In genomic region chr19:32466478-32466877, GRCm38 (mm10) we compare ENCODE assay signal across 8 mouse cellular contexts. TPM values are rescaled to one million over a fixed set of nuclear protein-coding genes. Genes with fewer than 3 reads are reported as not detected.
DNase-seq lines count a peak whose midpoint lies in the region; ATAC-seq and TF ChIP-seq lines count a peak whose summit lies in the region.

Gene Rpl9-ps6, minus strand, starts transcription at chr19:32466578.

- H3K4me1 ChIP-seq in embryonic facial prominence, embryonic 14.5 days (ENCODE audit: control insufficient read depth, insufficient read depth, low read length), result no peaks in the 10 kb centered on the region
- no peaks in the 10 kb centered on the region for H3K4me1 ChIP-seq in heart, embryonic 16.5 days (ENCODE audit: control insufficient read depth, insufficient read depth, low read length)
- H3K4me1 ChIP-seq in neural tube, embryonic 15.5 days, result peaks cover 2% of the 10 kb centered on the region; the same call in 1 of the 2 replicates

- no peak within 1 kb of the TSS for H3K9ac ChIP-seq in embryonic facial prominence, embryonic 14.5 days (ENCODE audit: low read depth, low read length)
- no peak within 1 kb of the TSS for H3K9ac ChIP-seq in heart, embryonic 16.5 days (ENCODE audit: low read length)
- H3K9ac ChIP-seq in neural tube, embryonic 15.5 days (replicated peaks), result no peak within 1 kb of the TSS

- no peak for DNase-seq in layer of hippocampus, adult 2 months (ENCODE audit: low spot score in 2 of 2)
- DNase-seq in layer of hippocampus, adult 9-10 months (ENCODE audit: low spot score), result no peak
- DNase-seq in embryonic facial prominence, embryonic 14.5 days (ENCODE audit: low spot score), result no peak
- no peak for DNase-seq in left cerebral cortex, postnatal 36 days (ENCODE audit: low spot score in 2 of 2)
- DNase-seq in T-cell, adult 2 months (ENCODE audit: low spot score), result no peak
- DNase-seq in spleen, postnatal 4 days (ENCODE audit: low spot score in 2 of 2), result no peak

- no peak for TF ChIP-seq CTCF in layer of hippocampus, adult 2 months (conservative IDR thresholded peaks at IDR 0.05)

- H3K4me2 ChIP-seq in embryonic facial prominence, embryonic 14.5 days (ENCODE audit: low read depth, low read length), result no peak within 1 kb of the TSS
- no peak within 1 kb of the TSS for H3K4me2 ChIP-seq in heart, embryonic 16.5 days (ENCODE audit: low read depth, low read length)
- no peak within 1 kb of the TSS for H3K4me2 ChIP-seq in neural tube, embryonic 15.5 days

- H3K27ac ChIP-seq in layer of hippocampus, adult 2 months, result no peak within 1 kb of the TSS
- H3K27ac ChIP-seq in embryonic facial prominence, embryonic 14.5 days (replicated peaks; ENCODE audit: low read depth, low read length), result no peak within 1 kb of the TSS
- no peak within 1 kb of the TSS for H3K27ac ChIP-seq in heart, embryonic 16.5 days (ENCODE audit: low read length)
- H3K27ac ChIP-seq in neural tube, embryonic 15.5 days (replicated peaks), result no peak within 1 kb of the TSS

- ATAC-seq in embryonic facial prominence, embryonic 14.5 days (ENCODE audit: low read depth), result no peak
- no peak for ATAC-seq in heart, embryonic 16.5 days (replicated peaks; ENCODE audit: extremely low read depth, insufficient read depth, low FRiP score)
- ATAC-seq in neural tube, embryonic 15.5 days (ENCODE audit: low FRiP score), result no peak

- H3K9me3 ChIP-seq in embryonic facial prominence, embryonic 14.5 days (ENCODE audit: control insufficient read depth, low read length), result no peaks in the 10 kb centered on the region
- no peaks in the 10 kb centered on the region for H3K9me3 ChIP-seq in heart, embryonic 16.5 days (replicated peaks; ENCODE audit: control insufficient read depth, low read length)
- no peaks in the 10 kb centered on the region for H3K9me3 ChIP-seq in neural tube, embryonic 15.5 days (replicated peaks)

- H3K36me3 ChIP-seq in embryonic facial prominence, embryonic 14.5 days (ENCODE audit: control insufficient read depth, insufficient read depth, low read length), result no peaks in the 10 kb centered on the region
- no peaks in the 10 kb centered on the region for H3K36me3 ChIP-seq in heart, embryonic 16.5 days (ENCODE audit: control insufficient read depth, insufficient read depth)
- no peaks in the 10 kb centered on the region for H3K36me3 ChIP-seq in neural tube, embryonic 15.5 days

- intact Hi-C loops in left cerebral cortex, postnatal 36 days (cut with DNase I), result no loop called here

- H3K4me3 ChIP-seq in layer of hippocampus, adult 2 months, result no peak within 1 kb of the TSS
- no peak within 1 kb of the TSS for H3K4me3 ChIP-seq in embryonic facial prominence, embryonic 14.5 days (ENCODE audit: low read depth, low read length)
- H3K4me3 ChIP-seq in heart, embryonic 16.5 days (ENCODE audit: low read length), result no peak within 1 kb of the TSS
- H3K4me3 ChIP-seq in neural tube, embryonic 15.5 days (replicated peaks), result no peak within 1 kb of the TSS

- H3K27me3 ChIP-seq in embryonic facial prominence, embryonic 14.5 days (replicated peaks; ENCODE audit: control insufficient read depth, insufficient read depth, low read length), result no peaks in the 10 kb centered on the region
- H3K27me3 ChIP-seq in heart, embryonic 16.5 days (ENCODE audit: control insufficient read depth, insufficient read depth, low read length), result no peaks in the 10 kb centered on the region
- no peaks in the 10 kb centered on the region for H3K27me3 ChIP-seq in neural tube, embryonic 15.5 days (replicated peaks)

- WGBS in embryonic facial prominence, embryonic 14.5 days, result 62% methylated on average over 5 of the region's 6 CpGs
- 69% methylated on average over 5 of the region's 6 CpGs for WGBS in heart, embryonic 16.5 days
- 77% methylated on average over 6 of the region's 6 CpGs for WGBS in neural tube, embryonic 15.5 days

RNA-seq across cellular contexts. Expression of gene Rpl9-ps6, which starts in this region (rescaled TPM):
- 10 to 100 TPM; 30.6 to 35.4 TPM for total RNA-seq in layer of hippocampus, adult 2 months (2021)
- 151 and 180 TPM in 2 replicates for polyA plus RNA-seq in embryonic facial prominence, embryonic 14.5 days (2014; fragmentation: Nextera tagmentation; extraction: Ambion mirVana)
- 41.2 and 112 TPM in 2 replicates for polyA plus RNA-seq in heart, embryonic 16.5 days (2015; fragmentation: Nextera tagmentation; extraction: Ambion mirVana)
- 10 to 100 TPM; 23.2 to 46.0 TPM for total RNA-seq in left cerebral cortex, postnatal 36 days (2021)
- polyA plus RNA-seq in neural tube, embryonic 15.5 days (2015; fragmentation: Nextera tagmentation; extraction: Ambion mirVana), result 49.6 and 63.2 TPM in 2 replicates
